ENCODE assay signal across 9 mouse cellular contexts in genomic region chr7:28050584-28050983, GRCm38 (mm10). TPM values are rescaled to one million over a fixed set of nuclear protein-coding genes. Genes with fewer than 3 reads are reported as not detected.
DNase-seq lines count a peak whose midpoint lies in the region; ATAC-seq and TF ChIP-seq lines count a peak whose summit lies in the region.
"Had no signal": no experiment of that assay in that cellular context is flagged by ENCODE, and none has a peak within 500 bp of the region (broad histone marks: within the 10 kb centered on the region; RNA-seq: fewer than 3 reads in every experiment).

No protein-coding gene starts in this region.

- ATAC-seq in hindbrain, embryonic 15.5 days (ENCODE audit: low FRiP score, low read depth): no peak
- ATAC-seq in midbrain, embryonic 15.5 days (replicated peaks): peak; percentile 8; the same call in 1 of the 2 replicates
- ATAC-seq in activated CD4-positive, CD25-positive, alpha-beta regulatory T cell, adult 4 months: no peak

- H3K9me3 ChIP-seq in heart, embryonic 10.5 days: no peaks in the 10 kb centered on the region
- no peaks in the 10 kb centered on the region for H3K9me3 ChIP-seq in hindbrain, embryonic 15.5 days
- H3K9me3 ChIP-seq in midbrain, embryonic 15.5 days: no peaks in the 10 kb centered on the region

- WGBS in heart, embryonic 10.5 days: 61% methylated on average over 17 of the region's 17 CpGs
- 62% methylated on average over 17 of the region's 17 CpGs for WGBS in hindbrain, embryonic 15.5 days
- 60% methylated on average over 17 of the region's 17 CpGs for WGBS in midbrain, embryonic 15.5 days

- H3K4me1 ChIP-seq in heart, embryonic 10.5 days: peaks cover 6% of the 10 kb centered on the region
- peaks cover 13% of the 10 kb centered on the region for H3K4me1 ChIP-seq in bone marrow macrophage, adult 2 months (ENCODE audit: control insufficient read depth, insufficient read depth, low read length)
- H3K4me1 ChIP-seq in hindbrain, embryonic 15.5 days (replicated peaks): peaks cover 14% of the 10 kb centered on the region
- peaks cover 13% of the 10 kb centered on the region for H3K4me1 ChIP-seq in midbrain, embryonic 15.5 days

- H3K36me3 ChIP-seq in heart, embryonic 10.5 days: peaks cover 33% of the 10 kb centered on the region
- peaks cover 32% of the 10 kb centered on the region for H3K36me3 ChIP-seq in hindbrain, embryonic 15.5 days
- H3K36me3 ChIP-seq in midbrain, embryonic 15.5 days (replicated peaks): peaks cover 29% of the 10 kb centered on the region

- 0 out of 2 replicates have a peak overlapping the region, but pooled peaks have one; percentile 29 for H3K9ac ChIP-seq in hindbrain, embryonic 15.5 days
- no peak overlapping the region for H3K9ac ChIP-seq in midbrain, embryonic 15.5 days

- TF ChIP-seq CTCF in bone marrow macrophage, adult 2 months (IDR thresholded peaks at IDR 0.05; ENCODE audit: low read depth, low read length): no peak

- peak overlapping the region; percentile 94 for H3K4me3 ChIP-seq in heart, embryonic 10.5 days
- no peak overlapping the region for H3K4me3 ChIP-seq in bone marrow macrophage, adult 2 months (ENCODE audit: insufficient read depth, low read length)
- peak overlapping the region; percentile 87 for H3K4me3 ChIP-seq in hindbrain, embryonic 15.5 days
- peak overlapping the region; percentile 90 for H3K4me3 ChIP-seq in midbrain, embryonic 15.5 days

- peak overlapping the region; percentile 86 for H3K4me2 ChIP-seq in hindbrain, embryonic 15.5 days
- peak overlapping the region; percentile 34 for H3K4me2 ChIP-seq in midbrain, embryonic 15.5 days

- DNase-seq in heart, embryonic 10.5 days (ENCODE audit: low spot score): no peak
- no peak for DNase-seq in heart, postnatal 10 days
- no peak for DNase-seq in left cerebral cortex, adult 18-20 months (ENCODE audit: low spot score in 2 of 2)
- no peak for DNase-seq in urinary bladder, adult 2 months (ENCODE audit: low spot score)

- H3K27me3 ChIP-seq in heart, embryonic 10.5 days (ENCODE audit: insufficient read depth, poor library complexity, severe bottlenecking): no peaks in the 10 kb centered on the region
- H3K27me3 ChIP-seq in hindbrain, embryonic 15.5 days: no peaks in the 10 kb centered on the region
- H3K27me3 ChIP-seq in midbrain, embryonic 15.5 days (replicated peaks): no peaks in the 10 kb centered on the region

- intact Hi-C loops in heart, postnatal 10 days (cut with DNase I): loop anchor here (2.0 to 10.0 kb wide), 5 partner anchors 97 to 262 kb away; partner anchors contain the start of genes Eid2b, Fbl and Timm50

- no peak for TF ChIP-seq POLR2A in bone marrow macrophage, adult 2 months (IDR thresholded peaks at IDR 0.05; ENCODE audit: borderline replicate concordance, low read depth, low read length)

- peak overlapping the region; percentile 49; the same call in 1 of the 2 replicates for H3K27ac ChIP-seq in heart, embryonic 10.5 days
- peak overlapping the region; percentile 31 for H3K27ac ChIP-seq in bone marrow macrophage, adult 2 months (ENCODE audit: insufficient read depth, low read depth, low read length)
- no peak overlapping the region for H3K27ac ChIP-seq in hindbrain, embryonic 15.5 days (replicated peaks)
- no peak overlapping the region for H3K27ac ChIP-seq in midbrain, embryonic 15.5 days

RNA-seq across cellular contexts. Expression of gene Psmc4, which starts 0.7 kb away (rescaled TPM):
- 315 and 364 TPM in 2 replicates for polyA plus RNA-seq in heart, embryonic 10.5 days (2016; fragmentation: Nextera tagmentation; extraction: Ambion mirVana)
- total RNA-seq in heart, postnatal 10 days (2021): 100 to 1,000 TPM; 120 to 121 TPM
- 77.1 and 77.8 TPM in 2 replicates for polyA plus RNA-seq in bone marrow macrophage, adult 2 months (2012; ENCODE audit: insufficient read depth, insufficient read length, missing spikeins)
- 276 and 284 TPM in 2 replicates for polyA plus RNA-seq in hindbrain, embryonic 15.5 days (2015; fragmentation: Nextera tagmentation; extraction: Ambion mirVana)
- polyA plus RNA-seq in midbrain, embryonic 15.5 days (2015; fragmentation: Nextera tagmentation; extraction: Ambion mirVana): 296 and 299 TPM in 2 replicates
- total RNA-seq in left cerebral cortex, adult 18-20 months (2021): 100 to 1,000 TPM; 126 to 128 TPM
- polyA plus RNA-seq in urinary bladder, adult 2 months (2012; rRNA removed): 143 and 175 TPM in 2 replicates
- polyA plus RNA-seq in activated CD4-positive, CD25-positive, alpha-beta regulatory T cell, adult 4 months (2017; shearing (Covaris generic)): 100 to 1,000 TPM; 172 to 224 TPM

RNA-seq across cellular contexts. Expression of gene Fcgbp, which starts 20.5 kb away (rescaled TPM):
- 0.41 TPM in 1 of 2 replicates, not detected in the other for polyA plus RNA-seq in heart, embryonic 10.5 days (2016; fragmentation: Nextera tagmentation; extraction: Ambion mirVana)
- under 1 TPM in 1 of 2 experiments, not detected in 1; 0.07 TPM for total RNA-seq in heart, postnatal 10 days (2021)
- polyA plus RNA-seq in bone marrow macrophage, adult 2 months (2012; ENCODE audit: insufficient read depth, insufficient read length, missing spikeins): not detected in 2 replicates
- polyA plus RNA-seq in hindbrain, embryonic 15.5 days (2015; fragmentation: Nextera tagmentation; extraction: Ambion mirVana): 0.41 and 0.71 TPM in 2 replicates
- 0.51 and 0.66 TPM in 2 replicates for polyA plus RNA-seq in midbrain, embryonic 15.5 days (2015; fragmentation: Nextera tagmentation; extraction: Ambion mirVana)
- under 1 TPM; 0.30 to 0.58 TPM for total RNA-seq in left cerebral cortex, adult 18-20 months (2021)
- polyA plus RNA-seq in urinary bladder, adult 2 months (2012; rRNA removed): 1.3 TPM in 2 replicates
- polyA plus RNA-seq in activated CD4-positive, CD25-positive, alpha-beta regulatory T cell, adult 4 months (2017; shearing (Covaris generic)): under 1 TPM in 1 of 2 experiments, not detected in 1; 0.19 TPM
- total RNA-seq: CH12.LX had no signal

RNA-seq across cellular contexts. Expression of gene Zfp850, which starts 36.7 kb away (rescaled TPM):
- polyA plus RNA-seq in heart, embryonic 10.5 days (2016; fragmentation: Nextera tagmentation; extraction: Ambion mirVana): 4.0 and 7.0 TPM in 2 replicates
- 1 to 10 TPM in 1 of 2 experiments, under 1 TPM in 1; 0.96 to 1.6 TPM for total RNA-seq in heart, postnatal 10 days (2021)
- 0.91 and 1.0 TPM in 2 replicates for polyA plus RNA-seq in bone marrow macrophage, adult 2 months (2012; ENCODE audit: insufficient read depth, insufficient read length, missing spikeins)
- polyA plus RNA-seq in hindbrain, embryonic 15.5 days (2015; fragmentation: Nextera tagmentation; extraction: Ambion mirVana): 5.4 and 5.6 TPM in 2 replicates
- 6.0 and 7.7 TPM in 2 replicates for polyA plus RNA-seq in midbrain, embryonic 15.5 days (2015; fragmentation: Nextera tagmentation; extraction: Ambion mirVana)
- 1 to 10 TPM; 7.1 to 7.5 TPM for total RNA-seq in left cerebral cortex, adult 18-20 months (2021)
- 0.84 and 0.88 TPM in 2 replicates for polyA plus RNA-seq in urinary bladder, adult 2 months (2012; rRNA removed)
- polyA plus RNA-seq in activated CD4-positive, CD25-positive, alpha-beta regulatory T cell, adult 4 months (2017; shearing (Covaris generic)): 1 to 10 TPM; 6.2 to 6.5 TPM

Comparison
In these comparisons a context has a peak if more than half of its experiments do, and no peak if none do; other contexts are left out.
1. H3K27ac ChIP-seq: peak in heart, embryonic 10.5 days (single experiment) and bone marrow macrophage, adult 2 months (single experiment); none in hindbrain, embryonic 15.5 days (single experiment) and midbrain, embryonic 15.5 days (single experiment).